Comparison of ENCODE assay signal across 8 mouse cellular contexts in genomic region chr19:46598720-46599252, GRCm38 (mm10). TPM values are rescaled to one million over a fixed set of nuclear protein-coding genes. Genes with fewer than 3 reads are reported as not detected.
DNase-seq lines count a peak whose midpoint lies in the region; ATAC-seq lines count a peak whose summit lies in the region.

Gene Wbp1l (plus strand): TSS chr19:46599084.

- peak; percentile 99 for DNase-seq in adrenal gland, adult (ENCODE audit: inconsistent age in 2 of 2, low spot score in 1 of 2)
- peak; percentile 99 for DNase-seq in embryo, embryonic 10.5 days (ENCODE audit: low spot score)
- peak; percentile 97 for DNase-seq in gastrocnemius, postnatal 14 days
- peak; percentile 97 to 99 for DNase-seq in left cerebral cortex, postnatal 10 days (ENCODE audit: extremely low spot score in 1 of 2, low spot score in 2 of 2)
- DNase-seq in right cerebral cortex, postnatal 25 days: peak; percentile 97
- DNase-seq in urinary bladder, postnatal 4 days (ENCODE audit: low spot score in 2 of 2): peak; percentile 96

- intact Hi-C loops in gastrocnemius, postnatal 14 days (cut with DNase I; ENCODE audit: low total_unique reads): loop anchor here (10.0 kb wide), 1 partner anchor 266 kb away; no protein-coding TSS in a partner anchor
- intact Hi-C loops in left cerebral cortex, postnatal 10 days (cut with DNase I): no loop called here

- peak; percentile 99 for ATAC-seq in inflammation-experienced regulatory T-cells, adult 6 months
- peak; percentile 99 for ATAC-seq in megakaryocyte-erythroid progenitor cell, adult 5-6 weeks (replicated peaks; ENCODE audit: low FRiP score, low TSS enrichment, poor library complexity, severe bottlenecking)

RNA-seq across cellular contexts. Expression of gene Wbp1l, which starts in this region (rescaled TPM):
- 10 to 100 TPM; 30.4 to 38.5 TPM for total RNA-seq in gastrocnemius, postnatal 14 days (2021)
- polyA plus RNA-seq in inflammation-experienced regulatory T-cells, adult 6 months (2017; shearing (Covaris generic)): 10 to 100 TPM; 16.4 to 19.4 (median 16.5) TPM
- total RNA-seq in left cerebral cortex, postnatal 10 days (2021): 10 to 100 TPM; 35.2 to 41.7 TPM
- total RNA-seq in megakaryocyte-erythroid progenitor cell, adult 5-6 weeks (2014; fragmentation: Nextera tagmentation): 16.1 and 24.1 TPM in 2 replicates
- 17.9 and 20.8 TPM in 2 replicates for total RNA-seq in megakaryocyte-erythroid progenitor cell, adult 5-6 weeks (2017)

Comparison
In these comparisons a context has a peak if more than half of its experiments do, and no peak if none do; other contexts are left out.
1. Peak in every context shown above with its lines: DNase-seq and ATAC-seq.